Mouse (Mus musculus): ENCODE measurements around the gene Acsm2. TPM values are rescaled to one million over a fixed set of nuclear protein-coding genes. Genes with fewer than 3 reads are reported as not detected.

The Acsm2 gene
- polyA plus RNA-seq, 1 experiment: not detected

DNA sequence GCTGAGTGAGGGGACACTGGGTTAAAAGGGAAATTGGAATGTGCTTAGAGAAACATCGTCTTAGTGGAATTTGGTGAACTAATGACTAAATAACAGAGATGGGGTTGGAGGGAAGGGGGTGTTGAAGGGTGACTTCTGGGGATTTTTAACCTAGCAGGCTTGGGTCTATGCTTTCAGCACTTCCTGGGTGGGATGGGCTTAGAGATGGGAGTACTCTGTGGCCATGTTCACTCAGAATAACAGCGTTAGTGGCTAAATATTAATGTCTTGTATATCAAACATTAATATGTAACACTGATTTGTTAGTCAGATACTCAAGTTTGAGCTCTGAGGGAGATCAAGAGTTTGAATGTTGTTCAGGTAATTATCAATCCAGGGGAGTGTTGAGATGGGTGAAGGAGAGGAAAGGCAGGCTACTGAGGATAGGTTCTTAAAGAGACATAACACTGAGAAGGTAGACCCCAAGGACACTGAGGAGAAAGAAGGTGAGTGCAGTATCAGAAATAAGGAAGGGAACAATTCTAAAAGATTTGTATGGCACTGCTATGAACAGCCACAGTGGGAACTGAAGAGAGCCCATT lies 50.9 kb downstream of the Acsm2 start:
- Histone ChIP-seq H3ac (ENCODE audit: control insufficient read depth, insufficient read length, low read depth) (no peak overlapping the region), H3K79me3 (ENCODE audit: low read depth) (no peaks in the 10 kb centered on the region), H3K27me3 (ENCODE audit: control insufficient read depth, insufficient read depth, insufficient read length) (no peaks in the 10 kb centered on the region), H3K36me3 (ENCODE audit: control insufficient read depth, insufficient read depth) (no peaks in the 10 kb centered on the region), H3K4me3 (ENCODE audit: insufficient read depth, poor library complexity, severe bottlenecking) (no peak overlapping the region), H3K79me2 (ENCODE audit: control insufficient read depth, insufficient read depth) (no peaks in the 10 kb centered on the region)
- TF ChIP-seq MAX (IDR thresholded peaks at IDR 0.05) (no peak), CTCF (IDR thresholded peaks at IDR 0.05; ENCODE audit: control insufficient read depth, insufficient read depth, insufficient read length) (no peak), MYOG (IDR thresholded peaks at IDR 0.05; ENCODE audit: control insufficient read depth, extremely low read depth, insufficient read length) (no peak), MYOD1 (IDR thresholded peaks at IDR 0.05; ENCODE audit: control insufficient read depth, insufficient read length, low read depth) (no peak), USF1 (IDR thresholded peaks at IDR 0.05; ENCODE audit: low read depth) (no peak)

DNA sequence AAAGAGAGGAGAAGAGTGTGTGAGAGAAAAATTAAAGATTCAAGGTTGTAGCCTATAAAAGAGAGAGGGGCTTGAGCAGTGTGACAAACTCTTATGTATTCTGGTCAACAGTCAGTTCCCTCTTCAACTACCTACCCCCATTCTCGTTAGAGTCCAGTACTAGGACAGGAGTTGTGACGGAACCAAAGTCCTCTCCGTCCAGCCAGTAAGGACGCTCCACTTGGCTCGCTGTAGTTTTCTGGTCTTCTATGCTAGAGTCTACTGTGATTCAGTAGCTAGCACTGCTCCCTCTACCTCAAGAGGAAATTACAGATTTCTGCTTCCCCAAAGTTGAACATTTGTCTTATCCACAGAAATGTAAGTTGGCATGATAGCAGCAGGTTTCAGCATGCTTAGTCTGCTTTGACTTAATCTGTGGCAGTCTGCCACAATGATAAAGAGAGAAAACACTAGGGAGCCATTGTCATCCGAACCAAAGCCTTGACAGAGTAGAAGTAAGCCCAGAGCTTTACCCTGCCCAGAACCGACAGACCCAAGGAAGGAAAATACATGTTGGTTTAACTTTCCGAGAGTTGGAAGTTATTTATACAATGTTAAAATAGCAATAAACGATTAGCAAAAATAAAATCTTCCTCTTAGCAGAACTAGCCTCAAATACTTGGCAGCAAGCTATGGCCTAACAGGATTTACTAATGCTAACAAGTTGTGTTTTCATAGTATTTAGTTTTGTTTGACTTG lies 52.0 kb downstream of the Acsm2 start:
- no peak for TF ChIP-seq MYOG (IDR thresholded peaks at IDR 0.05; ENCODE audit: control insufficient read depth, extremely low read depth, insufficient read length)
- TF ChIP-seq USF1 (IDR thresholded peaks at IDR 0.05; ENCODE audit: low read depth): no peak
- no peak for TF ChIP-seq CEBPB (IDR thresholded peaks at IDR 0.05; ENCODE audit: low read depth)
- TF ChIP-seq MAX (IDR thresholded peaks at IDR 0.05): no peak
- TF ChIP-seq FOSL1 (IDR thresholded peaks at IDR 0.05; ENCODE audit: insufficient read depth, low read length, poor library complexity, severe bottlenecking): no peak
- no peak for TF ChIP-seq CTCF (IDR thresholded peaks at IDR 0.05; ENCODE audit: control insufficient read depth, insufficient read depth, insufficient read length)
- no peak for TF ChIP-seq MYOD1 (IDR thresholded peaks at IDR 0.05; ENCODE audit: control insufficient read depth, insufficient read length, low read depth)
- no peaks in the 10 kb centered on the region for H3K27me3 ChIP-seq (ENCODE audit: control insufficient read depth, insufficient read depth, insufficient read length)
- H3K79me3 ChIP-seq (ENCODE audit: low read depth): no peaks in the 10 kb centered on the region
- no peak overlapping the region for H3ac ChIP-seq (ENCODE audit: control insufficient read depth, insufficient read length, low read depth)
- no peaks in the 10 kb centered on the region for H3K36me3 ChIP-seq (ENCODE audit: control insufficient read depth, insufficient read depth)
- no peaks in the 10 kb centered on the region for H3K79me2 ChIP-seq (ENCODE audit: control insufficient read depth, insufficient read depth)
- no peak overlapping the region for H3K4me3 ChIP-seq (ENCODE audit: insufficient read depth, poor library complexity, severe bottlenecking)

DNA sequence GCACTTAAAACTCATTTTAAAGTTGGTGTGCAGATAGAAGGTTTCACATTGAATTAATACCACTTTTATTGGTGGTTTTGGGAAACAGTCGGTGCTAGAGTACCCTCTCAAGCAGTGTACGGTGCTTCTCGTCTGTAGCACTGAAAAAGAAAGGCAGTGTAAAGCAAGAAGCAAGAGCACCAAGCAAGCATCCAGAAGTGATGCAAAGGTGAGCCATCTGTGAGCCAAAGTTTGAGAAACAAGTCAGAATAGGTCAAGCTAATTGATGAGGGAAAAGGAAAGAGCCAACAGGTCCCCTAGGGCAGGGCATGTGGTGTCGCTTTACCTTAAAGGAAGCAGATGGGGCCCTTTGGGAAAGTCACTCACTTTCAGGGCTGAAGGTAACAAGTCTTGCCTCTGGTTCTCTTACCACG lies 52.5 kb downstream of the Acsm2 start, which contains the start of gene Acsm1:
Gene Acsm1, plus strand, starts transcription at position 363 of the 413 bp plus-strand sequence.
- no peak within 1 kb of the TSS for H3ac ChIP-seq (ENCODE audit: control insufficient read depth, insufficient read length, low read depth)
- H3K4me3 ChIP-seq (ENCODE audit: insufficient read depth, poor library complexity, severe bottlenecking): no peak within 1 kb of the TSS
- no peaks in the 10 kb centered on the region for H3K79me3 ChIP-seq (ENCODE audit: low read depth)
- TF ChIP-seq MYOG (IDR thresholded peaks at IDR 0.05; ENCODE audit: control insufficient read depth, extremely low read depth, insufficient read length): no peak
- no peaks in the 10 kb centered on the region for H3K27me3 ChIP-seq (ENCODE audit: control insufficient read depth, insufficient read depth, insufficient read length)
- H3K36me3 ChIP-seq (ENCODE audit: control insufficient read depth, insufficient read depth): no peaks in the 10 kb centered on the region
- H3K79me2 ChIP-seq (ENCODE audit: control insufficient read depth, insufficient read depth): no peaks in the 10 kb centered on the region

DNA sequence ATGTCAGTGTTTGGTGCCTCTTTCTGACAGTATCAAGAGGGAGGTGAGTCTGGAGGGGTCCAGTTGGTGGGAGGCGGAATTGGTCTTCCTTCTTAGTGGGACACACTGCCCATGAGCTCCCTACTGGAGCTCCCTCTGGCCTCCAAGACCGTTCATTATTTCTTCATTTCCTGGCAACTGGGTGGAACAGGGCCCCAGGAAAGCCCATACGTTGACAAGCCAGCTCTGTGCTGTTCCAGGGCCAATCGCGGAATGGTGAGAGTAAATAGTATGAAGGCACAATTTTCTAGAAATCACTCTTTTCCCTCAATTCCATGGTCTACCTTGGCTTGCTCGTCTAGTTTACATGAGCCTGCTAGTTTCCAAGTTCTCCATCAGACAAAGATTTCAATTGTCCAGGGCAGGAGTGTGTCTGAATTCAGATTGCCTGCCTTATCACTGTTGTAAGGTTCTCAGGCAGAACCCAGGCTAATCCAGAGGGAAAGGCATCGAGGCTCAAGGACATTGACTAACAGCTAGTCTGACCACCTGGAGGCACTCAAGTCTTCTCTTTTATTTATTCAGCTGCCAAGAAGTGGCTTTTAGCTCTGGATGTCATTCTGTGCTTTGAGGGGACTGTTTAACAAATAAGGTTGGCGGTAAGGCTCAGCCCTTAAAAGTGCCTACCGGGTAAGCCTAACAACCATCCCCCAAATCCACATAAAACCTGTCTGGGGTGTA lies 53.8 kb downstream of the Acsm2 start:
- Histone ChIP-seq H3K4me3 (ENCODE audit: insufficient read depth, poor library complexity, severe bottlenecking) (no peak overlapping the region), H3K79me3 (ENCODE audit: low read depth) (no peaks in the 10 kb centered on the region), H3K36me3 (ENCODE audit: control insufficient read depth, insufficient read depth) (no peaks in the 10 kb centered on the region), H3K27me3 (ENCODE audit: control insufficient read depth, insufficient read depth, insufficient read length) (no peaks in the 10 kb centered on the region), H3ac (ENCODE audit: control insufficient read depth, insufficient read length, low read depth) (no peak overlapping the region), H3K79me2 (ENCODE audit: control insufficient read depth, insufficient read depth) (no peaks in the 10 kb centered on the region)
- TF ChIP-seq MAX (IDR thresholded peaks at IDR 0.05) (no peak), MYOD1 (IDR thresholded peaks at IDR 0.05; ENCODE audit: control insufficient read depth, insufficient read length, low read depth) (no peak), CEBPB (IDR thresholded peaks at IDR 0.05; ENCODE audit: low read depth) (no peak), FOSL1 (IDR thresholded peaks at IDR 0.05; ENCODE audit: insufficient read depth, low read length, poor library complexity, severe bottlenecking) (no peak), USF1 (IDR thresholded peaks at IDR 0.05; ENCODE audit: low read depth) (no peak), MYOG (IDR thresholded peaks at IDR 0.05; ENCODE audit: control insufficient read depth, extremely low read depth, insufficient read length) (no peak), CTCF (IDR thresholded peaks at IDR 0.05; ENCODE audit: control insufficient read depth, insufficient read depth, insufficient read length) (no peak)

DNA sequence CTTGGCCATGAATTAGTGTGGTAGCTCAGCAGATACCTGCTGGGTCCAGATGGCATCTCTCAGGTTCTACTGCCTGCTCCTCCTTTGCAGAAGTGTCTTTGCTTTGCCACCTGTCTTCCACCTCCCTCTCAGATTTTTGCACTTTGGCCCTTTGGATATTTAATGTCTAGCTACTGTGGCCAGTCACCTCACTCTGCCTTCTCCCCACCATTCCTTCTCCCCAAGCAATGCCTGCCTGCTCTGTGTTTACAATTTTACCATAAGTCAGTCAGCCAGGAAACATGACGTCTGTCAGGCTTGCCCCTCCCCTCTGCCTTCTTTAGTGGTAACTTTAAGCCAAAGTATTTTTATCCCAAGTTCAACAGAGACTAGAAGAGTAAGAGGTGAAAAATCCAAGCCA lies 62.4 kb downstream of the Acsm2 start:
- Histone ChIP-seq H3K4me3 (ENCODE audit: insufficient read depth, poor library complexity, severe bottlenecking) (no peak overlapping the region), H3K27me3 (ENCODE audit: control insufficient read depth, insufficient read depth, insufficient read length) (no peaks in the 10 kb centered on the region), H3ac (ENCODE audit: control insufficient read depth, insufficient read length, low read depth) (no peak overlapping the region), H3K79me3 (ENCODE audit: low read depth) (no peaks in the 10 kb centered on the region), H3K79me2 (ENCODE audit: control insufficient read depth, insufficient read depth) (no peaks in the 10 kb centered on the region), H3K36me3 (ENCODE audit: control insufficient read depth, insufficient read depth) (no peaks in the 10 kb centered on the region)
- TF ChIP-seq CEBPB (IDR thresholded peaks at IDR 0.05; ENCODE audit: low read depth) (no peak), MYOD1 (IDR thresholded peaks at IDR 0.05; ENCODE audit: control insufficient read depth, insufficient read length, low read depth) (no peak), MYOG (IDR thresholded peaks at IDR 0.05; ENCODE audit: control insufficient read depth, extremely low read depth, insufficient read length) (no peak), CTCF (IDR thresholded peaks at IDR 0.05; ENCODE audit: control insufficient read depth, insufficient read depth, insufficient read length) (no peak), USF1 (IDR thresholded peaks at IDR 0.05; ENCODE audit: low read depth) (no peak), FOSL1 (IDR thresholded peaks at IDR 0.05; ENCODE audit: insufficient read depth, low read length, poor library complexity, severe bottlenecking) (no peak), MAX (IDR thresholded peaks at IDR 0.05) (no peak)

Data from C2C12 (cell line).